Mouse (Mus musculus): ENCODE measurements around the gene Wdr46. TPM values are rescaled to one million over a fixed set of nuclear protein-coding genes. Genes with fewer than 3 reads are reported as not detected.
A peak's percentile ranks its signal among the peaks of the same experiment; 100 is the strongest.
"Not testable (repeated sequence)": the region's sequence is repeated elsewhere in the genome, so short reads cannot be mapped to it uniquely, and the experiment has no call there.

Wdr46 gene
- polyA plus RNA-seq (2015; fragmentation: Nextera tagmentation; extraction: Ambion mirVana), result 32.7 and 37.7 TPM in 2 replicates

DNA sequence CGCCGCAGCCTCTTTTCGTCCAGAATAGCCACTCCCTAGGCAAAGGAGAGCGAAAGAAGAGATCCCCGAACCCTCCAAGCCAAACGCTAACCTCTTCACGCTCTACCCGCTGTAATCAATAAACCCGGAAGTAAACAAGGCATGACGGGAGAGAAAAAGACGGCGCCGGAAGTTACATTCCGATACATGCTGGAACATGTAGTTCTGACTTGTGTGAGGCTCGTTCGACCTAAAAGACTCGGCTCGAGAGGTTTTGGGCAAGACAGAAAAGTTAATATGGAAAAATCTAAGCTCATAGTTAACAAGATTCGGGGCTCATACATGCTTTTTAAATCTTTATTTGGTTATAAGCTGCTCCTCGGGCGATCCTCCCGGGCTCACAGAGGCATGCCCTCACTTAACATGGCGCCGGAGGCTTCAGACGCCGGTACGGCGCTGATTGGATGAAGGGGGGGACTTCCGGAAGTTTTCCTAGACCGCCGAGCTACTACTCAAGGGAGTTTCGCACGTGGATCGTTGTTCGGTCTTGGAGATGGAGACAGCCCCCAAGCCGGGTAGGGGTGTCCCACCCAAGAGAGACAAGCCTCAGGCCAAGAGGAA, at the start of gene Wdr46, which contains the start of gene Pfdn6:
Gene Wdr46 (plus strand): TSS at position 455 of the 600 bp plus-strand sequence.
Gene Pfdn6 (minus strand): TSS at position 138 of the 600 bp plus-strand sequence.
- Histone ChIP-seq H3K9ac (replicated peaks; ENCODE audit: low read length) (peak within 1 kb of the TSS; percentile 89), H3K4me3 (ENCODE audit: low read length) (peak within 1 kb of the TSS; percentile 97), H3K27me3 (ENCODE audit: insufficient read depth, low read length) (no peaks in the 10 kb centered on the region), H3K9me3 (ENCODE audit: low read length) (no peaks in the 10 kb centered on the region), H3K27ac (ENCODE audit: low read length) (no peak within 1 kb of the TSS), H3K36me3 (ENCODE audit: insufficient read depth, low read length) (peaks cover 50% of the 10 kb centered on the region), H3K4me1 (ENCODE audit: insufficient read depth, low read length) (peaks cover 17% of the 10 kb centered on the region), H3K4me2 (replicated peaks; ENCODE audit: low read depth, low read length) (peak within 1 kb of the TSS; percentile 95)
- peak; percentile 87 for ATAC-seq (ENCODE audit: low FRiP score, low TSS enrichment)
- under 1% methylated on average over 36 of the region's 36 CpGs for WGBS

- ATAC-seq (ENCODE audit: low FRiP score, low TSS enrichment), result no peak
- 70% methylated on average over 2 of the region's 2 CpGs for WGBS
- no peak overlapping the region for H3K4me2 ChIP-seq (replicated peaks; ENCODE audit: low read depth, low read length)
Observed at GRCm38 (mm10) chr17:33891357-33891756, 49.1 kb upstream of the Wdr46 start.

GRCm38 (mm10) chr17:33891892-33892291, 48.6 kb upstream of the Wdr46 start:
- H3K9ac ChIP-seq (replicated peaks; ENCODE audit: low read length); H3K4me2 ChIP-seq (replicated peaks; ENCODE audit: low read depth, low read length); H3K36me3 ChIP-seq (ENCODE audit: insufficient read depth, low read length); H3K27me3 ChIP-seq (ENCODE audit: insufficient read depth, low read length); ATAC-seq (ENCODE audit: low FRiP score, low TSS enrichment); H3K4me3 ChIP-seq (ENCODE audit: low read length); H3K27ac ChIP-seq (ENCODE audit: low read length); H3K9me3 ChIP-seq (ENCODE audit: low read length): not testable (repeated sequence)
- 65% methylated on average over 6 of the region's 6 CpGs for WGBS
- peaks cover 10% of the 10 kb centered on the region for H3K4me1 ChIP-seq (ENCODE audit: insufficient read depth, low read length)

More at GRCm38 (mm10) chr17:33891357-33891756, 49.1 kb upstream of the Wdr46 start:
- no peaks in the 10 kb centered on the region for H3K27me3 ChIP-seq (ENCODE audit: insufficient read depth, low read length)
- H3K36me3 ChIP-seq (ENCODE audit: insufficient read depth, low read length), result peaks cover under 1% of the 10 kb centered on the region; the same call in 1 of the 2 replicates
- H3K9me3 ChIP-seq (ENCODE audit: low read length), result no peaks in the 10 kb centered on the region
- no peak overlapping the region for H3K9ac ChIP-seq (replicated peaks; ENCODE audit: low read length)
- no peak overlapping the region for H3K27ac ChIP-seq (ENCODE audit: low read length)
- no peak overlapping the region for H3K4me3 ChIP-seq (ENCODE audit: low read length)
- H3K4me1 ChIP-seq (ENCODE audit: insufficient read depth, low read length), result peaks cover 10% of the 10 kb centered on the region

- 26% methylated on average over 7 of the region's 7 CpGs for WGBS
- no peaks in the 10 kb centered on the region for H3K36me3 ChIP-seq (ENCODE audit: insufficient read depth, low read length)
- H3K9ac ChIP-seq (replicated peaks; ENCODE audit: low read length), result no peak overlapping the region
- H3K4me2 ChIP-seq (replicated peaks; ENCODE audit: low read depth, low read length), result no peak overlapping the region
- H3K27ac ChIP-seq (ENCODE audit: low read length), result no peak overlapping the region
- H3K4me1 ChIP-seq (ENCODE audit: insufficient read depth, low read length), result peaks cover 10% of the 10 kb centered on the region
- H3K4me3 ChIP-seq (ENCODE audit: low read length), result no peak overlapping the region
- H3K9me3 ChIP-seq (ENCODE audit: low read length), result no peaks in the 10 kb centered on the region
- no peak for ATAC-seq (ENCODE audit: low FRiP score, low TSS enrichment)
- H3K27me3 ChIP-seq (ENCODE audit: insufficient read depth, low read length), result no peaks in the 10 kb centered on the region
Observed at GRCm38 (mm10) chr17:33892429-33892828, 48.0 kb upstream of the Wdr46 start.

GRCm38 (mm10) chr17:33893011-33893410, 47.4 kb upstream of the Wdr46 start:
- H3K4me1 ChIP-seq (ENCODE audit: insufficient read depth, low read length); ATAC-seq (ENCODE audit: low FRiP score, low TSS enrichment): not testable (repeated sequence)
- WGBS, result 76% methylated on average over 4 of the region's 4 CpGs

DNA sequence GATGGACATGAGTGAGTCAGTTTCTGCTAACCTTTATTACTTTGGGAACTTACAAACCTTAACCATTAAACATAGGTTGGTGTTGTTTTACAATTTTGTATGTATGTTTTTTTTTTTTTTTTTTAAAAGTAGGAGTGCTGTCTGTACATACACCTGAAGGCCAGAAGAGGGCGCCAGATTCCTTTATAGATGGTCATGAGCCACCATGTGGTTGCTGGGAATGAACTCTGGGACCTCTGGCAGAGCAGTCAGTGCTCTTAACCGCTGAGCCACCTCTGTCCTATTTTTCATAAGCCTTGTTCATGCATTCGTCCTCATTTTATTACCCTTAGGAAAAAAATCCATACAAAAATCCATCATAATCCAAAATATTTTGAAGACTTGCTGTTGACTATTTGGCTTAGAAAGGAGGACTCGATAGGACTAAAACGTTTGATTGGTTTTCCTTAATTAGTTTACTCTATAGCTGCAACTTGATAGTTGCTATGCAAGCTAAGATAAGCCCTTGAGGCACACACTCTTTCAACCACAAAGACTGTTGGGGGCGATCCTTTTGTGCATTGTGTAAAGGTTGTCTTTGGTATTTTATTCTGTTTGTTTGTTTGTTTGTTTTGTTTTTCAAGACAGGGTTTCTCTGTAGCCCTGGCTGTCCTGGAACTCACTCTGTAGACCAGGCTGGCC, 43.2 kb upstream of the Wdr46 start:
- H3K9ac ChIP-seq (replicated peaks; ENCODE audit: low read length), result no peak overlapping the region
- 47% methylated on average over 6 of the region's 6 CpGs for WGBS
- no peak overlapping the region for H3K4me2 ChIP-seq (replicated peaks; ENCODE audit: low read depth, low read length)
- ATAC-seq (ENCODE audit: low FRiP score, low TSS enrichment), result no peak
- no peaks in the 10 kb centered on the region for H3K36me3 ChIP-seq (ENCODE audit: insufficient read depth, low read length)
- H3K27me3 ChIP-seq (ENCODE audit: insufficient read depth, low read length), result no peaks in the 10 kb centered on the region
- no peaks in the 10 kb centered on the region for H3K4me1 ChIP-seq (ENCODE audit: insufficient read depth, low read length)
- H3K27ac ChIP-seq (ENCODE audit: low read length), result no peak overlapping the region
- H3K4me3 ChIP-seq (ENCODE audit: low read length), result no peak overlapping the region
- H3K9me3 ChIP-seq (ENCODE audit: low read length), result no peaks in the 10 kb centered on the region

More at GRCm38 (mm10) chr17:33893011-33893410, 47.4 kb upstream of the Wdr46 start:
- H3K4me3 ChIP-seq (ENCODE audit: low read length); H3K9me3 ChIP-seq (ENCODE audit: low read length); H3K36me3 ChIP-seq (ENCODE audit: insufficient read depth, low read length); H3K27ac ChIP-seq (ENCODE audit: low read length); H3K4me2 ChIP-seq (replicated peaks; ENCODE audit: low read depth, low read length); H3K27me3 ChIP-seq (ENCODE audit: insufficient read depth, low read length); H3K9ac ChIP-seq (replicated peaks; ENCODE audit: low read length): not testable (repeated sequence)

DNA sequence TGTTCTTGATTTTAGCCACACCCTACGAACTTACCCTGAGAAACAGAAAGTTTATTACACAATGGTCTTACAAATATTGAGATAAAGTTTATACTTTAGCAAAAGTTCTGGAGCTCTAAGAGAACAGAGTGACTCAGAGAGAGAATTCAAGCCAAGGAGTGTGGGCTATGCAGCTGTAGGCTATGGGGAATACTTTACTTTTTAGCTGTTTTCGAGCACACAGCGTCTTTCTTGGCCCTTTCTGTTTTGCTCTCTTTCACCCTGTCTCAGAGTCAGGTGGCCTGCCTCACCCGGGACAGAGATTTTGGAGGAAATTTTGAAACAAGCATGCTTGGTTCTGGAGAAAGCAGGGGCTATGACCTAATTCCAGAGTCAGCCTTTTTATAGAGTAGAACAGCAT, 42.3 kb upstream of the Wdr46 start:
- not testable (repeated sequence) for H3K4me3 ChIP-seq (ENCODE audit: low read length); H3K4me1 ChIP-seq (ENCODE audit: insufficient read depth, low read length); H3K9me3 ChIP-seq (ENCODE audit: low read length); H3K4me2 ChIP-seq (replicated peaks; ENCODE audit: low read depth, low read length); H3K27ac ChIP-seq (ENCODE audit: low read length); H3K27me3 ChIP-seq (ENCODE audit: insufficient read depth, low read length); H3K9ac ChIP-seq (replicated peaks; ENCODE audit: low read length); H3K36me3 ChIP-seq (ENCODE audit: insufficient read depth, low read length); ATAC-seq (ENCODE audit: low FRiP score, low TSS enrichment)
- 83% methylated on average over 4 of the region's 4 CpGs for WGBS

DNA sequence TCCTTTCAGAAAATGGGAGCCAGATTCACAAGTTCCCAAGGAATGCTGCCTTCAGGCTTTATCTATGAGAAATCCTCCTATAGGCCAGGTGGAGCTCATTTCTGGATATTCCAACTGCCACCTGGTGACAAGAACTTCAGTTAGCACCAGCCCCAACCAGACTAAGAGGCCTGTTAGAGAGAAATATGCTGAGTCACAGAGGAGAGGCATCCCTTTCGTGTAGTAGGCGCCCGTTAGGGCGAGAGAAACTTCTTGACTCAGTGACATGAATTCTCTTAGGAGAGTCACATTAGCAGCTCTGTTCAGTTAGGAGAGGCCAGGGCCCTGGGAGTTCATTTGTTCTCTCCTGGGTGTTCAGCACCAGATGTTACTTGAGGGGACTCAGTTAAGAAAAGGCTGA, 40.8 kb upstream of the Wdr46 start:
- Histone ChIP-seq H3K27ac (ENCODE audit: low read length) (no peak overlapping the region), H3K4me1 (ENCODE audit: insufficient read depth, low read length) (no peaks in the 10 kb centered on the region), H3K4me2 (replicated peaks; ENCODE audit: low read depth, low read length) (no peak overlapping the region), H3K4me3 (ENCODE audit: low read length) (no peak overlapping the region), H3K9me3 (ENCODE audit: low read length) (no peaks in the 10 kb centered on the region), H3K9ac (replicated peaks; ENCODE audit: low read length) (no peak overlapping the region), H3K36me3 (ENCODE audit: insufficient read depth, low read length) (no peaks in the 10 kb centered on the region), H3K27me3 (ENCODE audit: insufficient read depth, low read length) (no peaks in the 10 kb centered on the region)
- WGBS, result 78% methylated on average over 4 of the region's 4 CpGs
- ATAC-seq (ENCODE audit: low FRiP score, low TSS enrichment), result no peak

GRCm38 (mm10) chr17:33900281-33900988, 40.0 kb upstream of the Wdr46 start:
- WGBS, result 55% methylated on average over 7 of the region's 7 CpGs
- Histone ChIP-seq H3K9ac (replicated peaks; ENCODE audit: low read length) (no peak overlapping the region), H3K4me2 (replicated peaks; ENCODE audit: low read depth, low read length) (no peak overlapping the region), H3K27me3 (ENCODE audit: insufficient read depth, low read length) (no peaks in the 10 kb centered on the region), H3K9me3 (ENCODE audit: low read length) (no peaks in the 10 kb centered on the region), H3K4me3 (ENCODE audit: low read length) (no peak overlapping the region), H3K4me1 (ENCODE audit: insufficient read depth, low read length) (no peaks in the 10 kb centered on the region), H3K36me3 (ENCODE audit: insufficient read depth, low read length) (no peaks in the 10 kb centered on the region), H3K27ac (ENCODE audit: low read length) (no peak overlapping the region)
- ATAC-seq (ENCODE audit: low FRiP score, low TSS enrichment), result no peak

- H3K27me3 ChIP-seq (ENCODE audit: insufficient read depth, low read length), result no peaks in the 10 kb centered on the region
- no peaks in the 10 kb centered on the region for H3K4me1 ChIP-seq (ENCODE audit: insufficient read depth, low read length)
- H3K36me3 ChIP-seq (ENCODE audit: insufficient read depth, low read length), result no peaks in the 10 kb centered on the region
- no peak overlapping the region for H3K4me3 ChIP-seq (ENCODE audit: low read length)
- 84% methylated on average over 4 of the region's 4 CpGs for WGBS
- no peak for ATAC-seq (ENCODE audit: low FRiP score, low TSS enrichment)
- no peak overlapping the region for H3K27ac ChIP-seq (ENCODE audit: low read length)
- no peaks in the 10 kb centered on the region for H3K9me3 ChIP-seq (ENCODE audit: low read length)
- no peak overlapping the region for H3K9ac ChIP-seq (replicated peaks; ENCODE audit: low read length)
- no peak overlapping the region for H3K4me2 ChIP-seq (replicated peaks; ENCODE audit: low read depth, low read length)
Observed at GRCm38 (mm10) chr17:33900989-33901314, 39.5 kb upstream of the Wdr46 start.
